Mouse (Mus musculus): ENCODE results near the gene Nrxn1. TPM values are rescaled to one million over a fixed set of nuclear protein-coding genes. Genes with fewer than 3 reads are reported as not detected.

The Nrxn1 gene
- total RNA-seq, 2 experiments from 2014 or later, result 1.8 TPM

GRCm38 (mm10) chr17:90122796-90123481, 969.9 kb downstream of the Nrxn1 start:
- no peak for DNase-seq (ENCODE audit: low spot score in 2 of 2)

- DNase-seq (ENCODE audit: low spot score in 2 of 2), result no peak
These were observed 976.6 kb downstream of the Nrxn1 start for GRCm38 (mm10) chr17:90116241-90116640.

GRCm38 (mm10) chr17:90094999-90095398, 997.9 kb downstream of the Nrxn1 start:
- DNase-seq (ENCODE audit: low spot score in 2 of 2), result no peak

GRCm38 (mm10) chr17:90088314-90088650, 1004.6 kb downstream of the Nrxn1 start:
- peak; percentile 48 to 77 for DNase-seq (ENCODE audit: low spot score in 2 of 2)

- DNase-seq (ENCODE audit: low spot score in 2 of 2), result no peak
These were observed 1005.1 kb downstream of the Nrxn1 start for GRCm38 (mm10) chr17:90087616-90088313.

GRCm38 (mm10) chr17:90086826-90087225, 1006.0 kb downstream of the Nrxn1 start:
- no peak for DNase-seq (ENCODE audit: low spot score in 2 of 2)

- no peak for DNase-seq (ENCODE audit: low spot score in 2 of 2)
These were observed 1013.9 kb downstream of the Nrxn1 start for GRCm38 (mm10) chr17:90079003-90079402.

- DNase-seq (ENCODE audit: low spot score in 2 of 2), result no peak
These were observed 1014.4 kb downstream of the Nrxn1 start for GRCm38 (mm10) chr17:90078488-90078887.

GRCm38 (mm10) chr17:90062866-90063265, 1030.0 kb downstream of the Nrxn1 start:
- no peak for DNase-seq (ENCODE audit: low spot score in 2 of 2)

GRCm38 (mm10) chr17:90060872-90061271, 1032.0 kb downstream of the Nrxn1 start:
- no peak for DNase-seq (ENCODE audit: low spot score in 2 of 2)

- no peak for DNase-seq (ENCODE audit: low spot score in 2 of 2)
These were observed 1032.7 kb downstream of the Nrxn1 start for GRCm38 (mm10) chr17:90060168-90060567.

GRCm38 (mm10) chr17:90059320-90060111, 1033.4 kb downstream of the Nrxn1 start:
- DNase-seq (ENCODE audit: low spot score in 2 of 2), result no peak

- no peak for DNase-seq (ENCODE audit: low spot score in 2 of 2)
These were observed 1038.6 kb downstream of the Nrxn1 start for GRCm38 (mm10) chr17:90054312-90054711.

- DNase-seq (ENCODE audit: low spot score in 2 of 2), result no peak
These were observed 1053.6 kb downstream of the Nrxn1 start for GRCm38 (mm10) chr17:90039316-90039715.

- DNase-seq (ENCODE audit: low spot score in 2 of 2), result no peak
These were observed 1060.5 kb downstream of the Nrxn1 start for GRCm38 (mm10) chr17:90032416-90032815.

GRCm38 (mm10) chr17:90016636-90017035, 1076.2 kb downstream of the Nrxn1 start:
- DNase-seq (ENCODE audit: low spot score in 2 of 2), result no peak

- no peak for DNase-seq (ENCODE audit: low spot score in 2 of 2)
These were observed 1081.1 kb downstream of the Nrxn1 start for GRCm38 (mm10) chr17:90011761-90012160.

- DNase-seq (ENCODE audit: low spot score in 2 of 2), result no peak
These were observed 1085.3 kb downstream of the Nrxn1 start for GRCm38 (mm10) chr17:90007438-90008109.

- no peak for DNase-seq (ENCODE audit: low spot score in 2 of 2)
These were observed 1102.2 kb downstream of the Nrxn1 start for GRCm38 (mm10) chr17:89990651-89991050.
